8 mouse cellular contexts compared by ENCODE assay signal in the genomic region with DNA sequence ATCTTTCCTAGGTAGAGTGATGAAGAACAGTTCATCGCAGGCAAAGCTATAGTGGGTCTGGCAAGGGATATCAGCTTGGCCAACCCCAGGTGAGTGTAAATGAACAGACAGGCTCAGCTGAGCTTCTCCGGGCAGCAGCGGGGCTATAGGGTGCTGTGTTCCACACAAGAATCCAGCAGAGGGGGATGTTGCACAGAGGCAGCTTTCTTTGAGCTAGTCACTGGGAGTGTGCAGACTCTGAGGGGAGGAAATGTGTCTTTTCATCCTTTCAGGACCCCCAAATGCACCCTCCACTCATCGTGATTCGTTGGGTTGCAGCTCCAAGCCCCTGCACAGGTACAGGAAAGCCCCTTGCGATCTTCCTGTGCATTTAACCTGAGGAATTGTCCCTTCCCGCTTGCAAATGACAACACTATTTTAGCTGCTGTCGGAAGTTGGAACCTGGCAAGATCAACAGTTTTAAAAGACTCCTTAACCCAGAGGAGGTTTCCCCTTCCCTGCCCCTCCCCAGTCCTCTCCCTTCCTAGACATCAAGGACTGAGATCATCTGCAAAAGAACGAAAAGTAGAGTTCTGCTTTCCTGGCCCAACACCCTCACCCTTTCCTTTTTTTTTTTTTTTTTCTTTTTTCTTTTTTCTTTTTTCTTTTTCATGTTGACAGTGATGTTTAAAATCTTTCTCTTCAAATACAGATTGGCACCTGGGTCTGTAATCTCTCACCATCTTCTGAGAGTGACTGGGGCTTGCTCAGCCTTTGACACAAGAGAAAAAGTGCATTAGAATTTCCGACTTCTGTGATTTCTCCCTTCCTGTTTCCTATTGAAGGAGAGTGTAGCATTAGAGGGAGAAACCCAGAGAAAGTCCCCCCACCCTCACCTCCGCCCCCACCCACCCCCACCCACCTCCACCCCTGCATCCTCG.
A peak's percentile ranks its signal among the peaks of the same experiment; 100 is the strongest.
DNase-seq lines count a peak whose midpoint lies in the region; ATAC-seq and TF ChIP-seq lines count a peak whose summit lies in the region.

No protein-coding gene starts in this region.

- H3K9ac ChIP-seq in hindbrain, postnatal 0 days (replicated peaks; ENCODE audit: low read length) = no peak overlapping the region

- TF ChIP-seq CTCF in hindbrain, postnatal 0 days (IDR thresholded peaks at IDR 0.05; ENCODE audit: low read depth) = peak; percentile 94

- H3K27ac ChIP-seq in hindbrain, postnatal 0 days = no peak overlapping the region

- H3K4me3 ChIP-seq in hindbrain, postnatal 0 days (ENCODE audit: low read length) = no peak overlapping the region

- H3K36me3 ChIP-seq in hindbrain, postnatal 0 days (ENCODE audit: insufficient read depth, low read length) = no peaks in the 10 kb centered on the region

- no peaks in the 10 kb centered on the region for H3K9me3 ChIP-seq in hindbrain, postnatal 0 days (ENCODE audit: low read length)

- DNase-seq in Muller cell, postnatal 12 days (ENCODE audit: inconsistent ontology term) = peak; percentile 42
- DNase-seq in cerebellum, adult 8-10 months = peak; percentile 28
- DNase-seq in hindbrain, postnatal 0 days (ENCODE audit: low spot score) = peak; percentile 83
- peak; percentile 62 to 65 for DNase-seq in layer of hippocampus, postnatal 36 days
- DNase-seq in right cerebral cortex, postnatal 10 days (ENCODE audit: low spot score in 2 of 2) = peak; percentile 66 to 78
- peak; percentile 41 to 68 for DNase-seq in urinary bladder, postnatal 4 days (ENCODE audit: low spot score in 2 of 2)

- H3K4me2 ChIP-seq in hindbrain, postnatal 0 days (ENCODE audit: low read depth, low read length) = no peak overlapping the region

- H3K27me3 ChIP-seq in hindbrain, postnatal 0 days (ENCODE audit: insufficient read depth, low read length) = no peaks in the 10 kb centered on the region

- WGBS in hindbrain, postnatal 0 days = 37% methylated on average over 12 of the region's 12 CpGs

- ATAC-seq in frontal cortex, adult (ENCODE audit: low TSS enrichment) = peak; percentile 95
- peak; percentile 79; the same call in 1 of the 2 replicates for ATAC-seq in hindbrain, postnatal 0 days
- ATAC-seq in megakaryocyte, adult 5-6 weeks (ENCODE audit: poor library complexity, severe bottlenecking) = peak; percentile 77

- H3K4me1 ChIP-seq in hindbrain, postnatal 0 days (ENCODE audit: insufficient read depth, low read length) = no peaks in the 10 kb centered on the region

Comparison
In these comparisons a context has a peak if more than half of its experiments do, and no peak if none do; other contexts are left out.
1. DNase-seq: peak in every context shown above with its lines; median percentile 83 in hindbrain, postnatal 0 days; 72 in right cerebral cortex, postnatal 10 days; 64 in layer of hippocampus, postnatal 36 days; 54 in urinary bladder, postnatal 4 days; 42 in Muller cell, postnatal 12 days; 28 in cerebellum, adult 8-10 months.